Mouse (Mus musculus): ENCODE measurements at regions not wholly inside any gene's neighbourhood (a gene's known extent, or its start where the extent isn't known, plus 50 kb on each side); places are given as distances from the start of the nearest gene placed in this dataset.

- Histone ChIP-seq H3K36me3 (no peaks in the 10 kb centered on the region), H3K4me3 (replicated peaks) (no peak overlapping the region), H3K27me3 (replicated peaks) (no peaks in the 10 kb centered on the region), H3K9ac (replicated peaks) (no peak overlapping the region), H3K27ac (replicated peaks) (no peak overlapping the region), H3K4me1 (peaks cover 8% of the 10 kb centered on the region; the same call in 1 of the 2 replicates), H3K9me3 (replicated peaks) (no peaks in the 10 kb centered on the region), H3K4me2 (no peak overlapping the region)
- 63% methylated on average over 1 of the region's 1 CpGs for WGBS
- ATAC-seq (ENCODE audit: low FRiP score): no peak
Observed at GRCm38 (mm10) chr4:5206394-5207099, 413.4 kb upstream of the Impad1 start.

- H3K4me2 ChIP-seq: no peak overlapping the region
- no peaks in the 10 kb centered on the region for H3K27me3 ChIP-seq (replicated peaks)
- peak; percentile 53; the same call in 1 of the 2 replicates for ATAC-seq (ENCODE audit: low FRiP score)
- H3K9me3 ChIP-seq (replicated peaks): no peaks in the 10 kb centered on the region
- H3K9ac ChIP-seq (replicated peaks): no peak overlapping the region
- no peak overlapping the region for H3K27ac ChIP-seq (replicated peaks)
- WGBS: 49% methylated on average over 7 of the region's 7 CpGs
- peaks cover 8% of the 10 kb centered on the region; the same call in 1 of the 2 replicates for H3K4me1 ChIP-seq
- H3K4me3 ChIP-seq (replicated peaks): no peak overlapping the region
- no peaks in the 10 kb centered on the region for H3K36me3 ChIP-seq
Observed at GRCm38 (mm10) chr4:5205328-5206208, 412.4 kb upstream of the Impad1 start.

- Histone ChIP-seq H3K4me2 (no peak overlapping the region), H3K9me3 (replicated peaks) (no peaks in the 10 kb centered on the region), H3K27ac (replicated peaks) (no peak overlapping the region), H3K4me1 (no peaks in the 10 kb centered on the region), H3K4me3 (replicated peaks) (no peak overlapping the region), H3K27me3 (replicated peaks) (no peaks in the 10 kb centered on the region), H3K9ac (replicated peaks) (no peak overlapping the region), H3K36me3 (no peaks in the 10 kb centered on the region)
- ATAC-seq (ENCODE audit: low FRiP score): no peak
- WGBS: 11% methylated on average over 3 of the region's 3 CpGs
Observed at GRCm38 (mm10) chr4:5194272-5194671, 401.1 kb upstream of the Impad1 start.

- Histone ChIP-seq H3K4me1 (no peaks in the 10 kb centered on the region), H3K9me3 (replicated peaks) (no peaks in the 10 kb centered on the region), H3K4me2 (no peak overlapping the region), H3K27me3 (replicated peaks) (no peaks in the 10 kb centered on the region), H3K9ac (replicated peaks) (no peak overlapping the region), H3K27ac (replicated peaks) (no peak overlapping the region), H3K4me3 (replicated peaks) (no peak overlapping the region), H3K36me3 (no peaks in the 10 kb centered on the region)
- 85% methylated on average over 1 of the region's 1 CpGs for WGBS
- no peak for ATAC-seq (ENCODE audit: low FRiP score)
Observed at GRCm38 (mm10) chr4:5181591-5181990, 388.4 kb upstream of the Impad1 start.

GRCm38 (mm10) chr4:5178991-5179693 lies 386.0 kb upstream of the Impad1 start:
- ATAC-seq (ENCODE audit: low FRiP score): no peak
- Histone ChIP-seq H3K27me3 (replicated peaks) (no peaks in the 10 kb centered on the region), H3K4me3 (replicated peaks) (no peak overlapping the region), H3K9ac (replicated peaks) (no peak overlapping the region), H3K27ac (replicated peaks) (no peak overlapping the region), H3K4me1 (no peaks in the 10 kb centered on the region), H3K9me3 (replicated peaks) (no peaks in the 10 kb centered on the region), H3K4me2 (no peak overlapping the region), H3K36me3 (no peaks in the 10 kb centered on the region)
- 61% methylated on average over 11 of the region's 11 CpGs for WGBS

GRCm38 (mm10) chr4:5165263-5165662 lies 372.1 kb upstream of the Impad1 start:
- 98% methylated on average over 1 of the region's 1 CpGs for WGBS
- H3K4me3 ChIP-seq (replicated peaks): no peak overlapping the region
- ATAC-seq (ENCODE audit: low FRiP score): no peak
- H3K27ac ChIP-seq (replicated peaks): no peak overlapping the region
- H3K36me3 ChIP-seq: no peaks in the 10 kb centered on the region
- no peak overlapping the region for H3K9ac ChIP-seq (replicated peaks)
- no peaks in the 10 kb centered on the region for H3K9me3 ChIP-seq (replicated peaks)
- H3K27me3 ChIP-seq (replicated peaks): no peaks in the 10 kb centered on the region
- H3K4me1 ChIP-seq: no peaks in the 10 kb centered on the region
- H3K4me2 ChIP-seq: no peak overlapping the region

GRCm38 (mm10) chr4:5160931-5161330 lies 367.8 kb upstream of the Impad1 start:
- Histone ChIP-seq H3K9ac (replicated peaks) (no peak overlapping the region), H3K4me1 (no peaks in the 10 kb centered on the region), H3K27me3 (replicated peaks) (no peaks in the 10 kb centered on the region), H3K36me3 (no peaks in the 10 kb centered on the region), H3K4me2 (no peak overlapping the region), H3K9me3 (replicated peaks) (no peaks in the 10 kb centered on the region), H3K4me3 (replicated peaks) (no peak overlapping the region), H3K27ac (replicated peaks) (no peak overlapping the region)
- no peak for ATAC-seq (ENCODE audit: low FRiP score)
- 68% methylated on average over 1 of the region's 1 CpGs for WGBS

- 72% methylated on average over 3 of the region's 3 CpGs for WGBS
- ATAC-seq (ENCODE audit: low FRiP score): no peak
- Histone ChIP-seq H3K4me3 (replicated peaks) (no peak overlapping the region), H3K4me1 (no peaks in the 10 kb centered on the region), H3K9ac (replicated peaks) (no peak overlapping the region), H3K36me3 (no peaks in the 10 kb centered on the region), H3K27me3 (replicated peaks) (no peaks in the 10 kb centered on the region), H3K9me3 (replicated peaks) (no peaks in the 10 kb centered on the region), H3K27ac (replicated peaks) (no peak overlapping the region), H3K4me2 (no peak overlapping the region)
Observed at GRCm38 (mm10) chr4:5130726-5131125, 337.6 kb upstream of the Impad1 start.

- Histone ChIP-seq H3K36me3 (no peaks in the 10 kb centered on the region), H3K4me2 (no peak overlapping the region), H3K4me3 (replicated peaks) (no peak overlapping the region), H3K4me1 (no peaks in the 10 kb centered on the region), H3K27ac (replicated peaks) (no peak overlapping the region), H3K27me3 (replicated peaks) (no peaks in the 10 kb centered on the region), H3K9ac (replicated peaks) (no peak overlapping the region), H3K9me3 (replicated peaks) (no peaks in the 10 kb centered on the region)
- ATAC-seq (ENCODE audit: low FRiP score): 0 out of 2 replicates have a peak, but pooled peaks have one; percentile 17
- 61% methylated on average over 2 of the region's 2 CpGs for WGBS
Observed at GRCm38 (mm10) chr4:5126059-5126458, 332.9 kb upstream of the Impad1 start.

- no peak overlapping the region for H3K4me3 ChIP-seq (replicated peaks)
- no peaks in the 10 kb centered on the region for H3K36me3 ChIP-seq
- no peaks in the 10 kb centered on the region for H3K4me1 ChIP-seq
- 85% methylated on average over 3 of the region's 3 CpGs for whole genome bisulfite sequencing
- H3K27ac ChIP-seq (replicated peaks): no peak overlapping the region
- H3K9ac ChIP-seq (replicated peaks): no peak overlapping the region
- H3K27me3 ChIP-seq (replicated peaks): no peaks in the 10 kb centered on the region
- no peak overlapping the region for H3K4me2 ChIP-seq
- ATAC-seq (ENCODE audit: low FRiP score): no peak
- H3K9me3 ChIP-seq (replicated peaks): no peaks in the 10 kb centered on the region
Observed at GRCm38 (mm10) chr4:5098411-5098810, 305.3 kb upstream of the Impad1 start.

- WGBS: 69% methylated on average over 3 of the region's 3 CpGs
- H3K4me1 ChIP-seq: no peaks in the 10 kb centered on the region
- H3K4me3 ChIP-seq (replicated peaks): no peak overlapping the region
- no peak overlapping the region for H3K4me2 ChIP-seq
- H3K9me3 ChIP-seq (replicated peaks): no peaks in the 10 kb centered on the region
- no peaks in the 10 kb centered on the region for H3K36me3 ChIP-seq
- no peak for ATAC-seq (ENCODE audit: low FRiP score)
- no peak overlapping the region for H3K9ac ChIP-seq (replicated peaks)
- H3K27me3 ChIP-seq (replicated peaks): no peaks in the 10 kb centered on the region
- no peak overlapping the region for H3K27ac ChIP-seq (replicated peaks)
Observed at GRCm38 (mm10) chr4:5078723-5079122, 285.6 kb upstream of the Impad1 start.

Data from neural tube, embryonic 15.5 days (tissue).